Mouse (Mus musculus): ENCODE results near the gene Jag2. TPM values are rescaled to one million over a fixed set of nuclear protein-coding genes. Genes with fewer than 3 reads are reported as not detected.

The Jag2 gene
- 2.7 TPM for polyA plus RNA-seq (2017; shearing (Covaris generic))

DNA sequence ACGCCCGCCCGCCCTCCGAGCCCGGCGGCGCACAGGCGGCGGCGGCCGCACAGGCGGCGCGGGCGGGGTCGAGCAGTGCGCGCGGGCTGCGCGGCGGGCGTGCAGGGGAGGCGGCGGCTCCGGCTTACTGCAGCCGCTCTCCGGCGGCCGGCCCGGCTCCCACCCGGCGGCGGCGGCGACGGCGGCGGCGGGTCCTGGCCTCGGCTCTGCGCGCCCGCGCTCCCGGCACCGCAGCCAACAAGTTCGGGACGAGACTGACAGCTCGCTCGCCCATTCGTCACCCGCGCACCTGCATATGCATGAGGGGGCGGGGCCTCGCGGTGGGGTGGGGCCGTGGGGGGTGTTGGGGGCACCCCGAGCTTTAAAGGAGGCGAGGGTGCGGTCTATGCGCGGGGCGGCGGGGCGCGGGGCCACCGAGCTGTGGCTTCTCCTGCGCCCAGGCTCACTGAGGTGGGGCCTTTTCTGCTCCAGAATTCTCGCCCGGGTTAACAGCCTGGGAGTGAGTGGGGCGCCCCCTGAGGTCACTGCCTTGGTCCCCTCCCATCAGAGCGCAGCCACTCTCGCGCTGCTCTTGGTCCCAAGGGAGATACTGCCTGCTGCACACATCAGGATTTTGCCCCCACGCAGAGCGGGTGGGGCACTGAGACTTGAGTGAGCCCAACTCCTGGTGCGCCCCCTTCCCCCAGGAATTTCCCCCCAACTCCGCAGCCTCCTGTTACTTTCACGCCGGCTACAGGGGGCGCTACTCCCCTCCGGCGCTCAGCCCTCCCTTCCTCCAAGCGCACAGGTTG, at the start of gene Jag2:
Gene Jag2, minus strand, starts transcription at position 215 of the 791 bp plus-strand sequence.

DNA sequence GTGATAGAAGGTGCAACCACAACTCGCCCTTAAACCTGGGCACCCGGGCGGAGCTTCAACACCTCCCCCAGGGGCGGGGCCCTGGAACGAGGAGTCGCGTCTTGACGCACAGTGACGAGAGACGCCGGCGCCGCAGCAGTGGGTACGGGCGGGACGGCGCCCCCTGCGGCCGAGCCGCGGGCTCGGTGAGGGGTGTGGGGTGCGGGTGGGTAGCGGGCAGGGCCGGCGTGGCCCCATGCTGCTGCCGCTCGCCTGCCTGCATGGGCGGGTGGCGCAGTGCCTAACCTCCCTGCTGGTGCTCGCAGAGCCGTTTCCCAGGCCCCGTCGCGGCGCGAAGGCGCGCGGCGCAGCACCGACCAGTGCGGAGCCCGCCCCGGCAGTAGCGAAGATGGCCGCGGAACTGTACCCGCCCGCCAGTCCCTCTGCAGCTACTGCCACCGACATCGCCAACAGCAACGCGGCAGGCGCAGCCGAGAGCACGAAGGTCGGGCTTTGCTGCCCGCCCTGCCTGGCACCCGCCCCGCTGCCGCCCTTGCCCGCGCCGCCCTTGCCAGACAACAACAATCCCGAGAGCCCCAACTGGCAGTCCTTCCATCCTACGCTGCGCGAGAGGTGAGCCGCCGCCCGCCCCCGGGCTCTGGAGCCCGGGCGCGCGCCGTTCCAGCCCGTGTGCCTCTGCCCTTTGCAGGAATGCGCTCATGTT, 46.9 kb upstream of the Jag2 start, which contains the start of gene Btbd6:
Gene Btbd6, plus strand, starts transcription at position 112 of the 703 bp plus-strand sequence.

GRCm38 (mm10) chr12:112941776-112942713, 12.5 kb upstream of the Jag2 start, which contains the start of gene Nudt14:
Gene Nudt14, minus strand, starts transcription at chr12:112942124.

GRCm38 (mm10) chr12:112868178-112869087, 61.1 kb downstream of the Jag2 start, which contains the start of gene Gpr132:
Gene Gpr132, minus strand, starts transcription at chr12:112868228.

Other genes starting within 250 kb of the Jag2 start
- gene Cep170b, start 209.3 kb downstream of the Jag2 start, polyA plus RNA-seq (2017; shearing (Covaris generic)) = 7.9 TPM
- 2.2 TPM for gene Pld4, start 169.1 kb downstream of the Jag2 start, polyA plus RNA-seq (2017; shearing (Covaris generic))
- gene Ahnak2, start 127.1 kb downstream of the Jag2 start, polyA plus RNA-seq (2017; shearing (Covaris generic)) = not detected
- gene Clba1, start 120.8 kb downstream of the Jag2 start, polyA plus RNA-seq (2017; shearing (Covaris generic)) = 0.54 TPM
- 82.5 TPM for gene Cdca4, start 100.4 kb downstream of the Jag2 start, polyA plus RNA-seq (2017; shearing (Covaris generic))
- gene Gpr132, start 61.5 kb downstream of the Jag2 start, polyA plus RNA-seq (2017; shearing (Covaris generic)) = 37.1 TPM
- gene Nudt14, start 12.3 kb upstream of the Jag2 start, polyA plus RNA-seq (2017; shearing (Covaris generic)) = 50.0 TPM
- gene Btbd6, start 46.7 kb upstream of the Jag2 start, polyA plus RNA-seq (2017; shearing (Covaris generic)) = 60.3 TPM
- 183 TPM for gene Brf1, start 70.9 kb upstream of the Jag2 start, polyA plus RNA-seq (2017; shearing (Covaris generic))
- 31.0 TPM for gene Pacs2, start 84.7 kb upstream of the Jag2 start, polyA plus RNA-seq (2017; shearing (Covaris generic))
- gene Tex22, start 144.7 kb upstream of the Jag2 start, polyA plus RNA-seq (2017; shearing (Covaris generic)) = 0.53 TPM
- gene Mta1, start 168.5 kb upstream of the Jag2 start, polyA plus RNA-seq (2017; shearing (Covaris generic)) = 41.2 TPM
- 4.0 TPM for gene Crip2, start 210.5 kb upstream of the Jag2 start, polyA plus RNA-seq (2017; shearing (Covaris generic))
- 1,078 TPM for gene Crip1, start 216.5 kb upstream of the Jag2 start, polyA plus RNA-seq (2017; shearing (Covaris generic))
- gene Tedc1, start 226.6 kb upstream of the Jag2 start, polyA plus RNA-seq (2017; shearing (Covaris generic)) = 9.5 TPM